Mouse (Mus musculus): ENCODE results near the gene A430078G23Rik. TPM values are rescaled to one million over a fixed set of nuclear protein-coding genes. Genes with fewer than 3 reads are reported as not detected.

A430078G23Rik gene
- polyA plus RNA-seq, 1 experiment from 2014 or later, result 0.16 TPM

DNA sequence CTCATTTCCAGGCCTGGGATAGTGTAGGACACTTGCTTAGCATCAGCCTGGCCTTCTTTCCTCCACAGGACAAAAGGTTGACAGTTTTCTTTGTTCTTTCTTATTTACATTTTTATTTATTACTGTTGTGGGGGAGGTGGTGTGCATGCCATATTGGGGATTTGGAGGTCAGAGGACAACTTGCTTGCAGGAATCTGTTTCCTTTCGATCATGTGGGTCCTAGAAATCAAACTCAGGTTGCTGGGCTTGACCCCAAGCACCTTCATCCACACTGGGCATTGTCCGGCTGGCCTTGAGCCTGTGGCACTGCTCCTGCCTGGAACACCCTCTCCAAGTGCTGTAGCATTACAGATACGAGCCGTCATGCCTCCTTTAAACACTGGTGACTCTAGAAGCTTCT is 63.6 kb downstream of the A430078G23Rik start:
- Histone ChIP-seq H3K36me3 (ENCODE audit: insufficient read depth, low read length) (no peaks in the 10 kb centered on the region), H3K27ac (ENCODE audit: low read length) (peak overlapping the region; percentile 74), H3K4me3 (ENCODE audit: low read length) (no peak overlapping the region), H3K9ac (replicated peaks; ENCODE audit: low read length) (no peak overlapping the region), H3K4me2 (replicated peaks; ENCODE audit: low read depth, low read length) (no peak overlapping the region), H3K27me3 (ENCODE audit: insufficient read depth, low read length) (no peaks in the 10 kb centered on the region), H3K9me3 (ENCODE audit: low read length) (no peaks in the 10 kb centered on the region), H3K4me1 (ENCODE audit: insufficient read depth, low read length) (peaks cover 51% of the 10 kb centered on the region)
- 24% methylated on average over 4 of the region's 4 CpGs for WGBS
- 0 out of 2 replicates have a peak, but pooled peaks have one; percentile 10 for ATAC-seq (ENCODE audit: low FRiP score, low TSS enrichment)

GRCm38 (mm10) chr8:3417455-3417854 is 64.2 kb downstream of the A430078G23Rik start:
- peak; percentile 24; the same call in 1 of the 2 replicates for ATAC-seq (ENCODE audit: low FRiP score, low TSS enrichment)
- Histone ChIP-seq H3K4me2 (replicated peaks; ENCODE audit: low read depth, low read length) (no peak overlapping the region), H3K4me3 (ENCODE audit: low read length) (no peak overlapping the region), H3K4me1 (ENCODE audit: insufficient read depth, low read length) (peaks cover 51% of the 10 kb centered on the region), H3K27me3 (ENCODE audit: insufficient read depth, low read length) (no peaks in the 10 kb centered on the region), H3K27ac (ENCODE audit: low read length) (peak overlapping the region; percentile 76), H3K36me3 (ENCODE audit: insufficient read depth, low read length) (no peaks in the 10 kb centered on the region), H3K9me3 (ENCODE audit: low read length) (no peaks in the 10 kb centered on the region), H3K9ac (replicated peaks; ENCODE audit: low read length) (no peak overlapping the region; the same call in 1 of the 2 replicates)
- 8% methylated on average over 8 of the region's 8 CpGs for WGBS

GRCm38 (mm10) chr8:3418101-3418500 is 64.9 kb downstream of the A430078G23Rik start:
- Histone ChIP-seq H3K9ac (replicated peaks; ENCODE audit: low read length) (no peak overlapping the region; the same call in 1 of the 2 replicates), H3K36me3 (ENCODE audit: insufficient read depth, low read length) (no peaks in the 10 kb centered on the region), H3K4me1 (ENCODE audit: insufficient read depth, low read length) (peaks cover 51% of the 10 kb centered on the region), H3K9me3 (ENCODE audit: low read length) (no peaks in the 10 kb centered on the region), H3K4me2 (replicated peaks; ENCODE audit: low read depth, low read length) (no peak overlapping the region), H3K4me3 (ENCODE audit: low read length) (no peak overlapping the region), H3K27me3 (ENCODE audit: insufficient read depth, low read length) (no peaks in the 10 kb centered on the region), H3K27ac (ENCODE audit: low read length) (peak overlapping the region; percentile 76)
- ATAC-seq (ENCODE audit: low FRiP score, low TSS enrichment), result no peak
- WGBS, result 84% methylated on average over 1 of the region's 1 CpGs

DNA sequence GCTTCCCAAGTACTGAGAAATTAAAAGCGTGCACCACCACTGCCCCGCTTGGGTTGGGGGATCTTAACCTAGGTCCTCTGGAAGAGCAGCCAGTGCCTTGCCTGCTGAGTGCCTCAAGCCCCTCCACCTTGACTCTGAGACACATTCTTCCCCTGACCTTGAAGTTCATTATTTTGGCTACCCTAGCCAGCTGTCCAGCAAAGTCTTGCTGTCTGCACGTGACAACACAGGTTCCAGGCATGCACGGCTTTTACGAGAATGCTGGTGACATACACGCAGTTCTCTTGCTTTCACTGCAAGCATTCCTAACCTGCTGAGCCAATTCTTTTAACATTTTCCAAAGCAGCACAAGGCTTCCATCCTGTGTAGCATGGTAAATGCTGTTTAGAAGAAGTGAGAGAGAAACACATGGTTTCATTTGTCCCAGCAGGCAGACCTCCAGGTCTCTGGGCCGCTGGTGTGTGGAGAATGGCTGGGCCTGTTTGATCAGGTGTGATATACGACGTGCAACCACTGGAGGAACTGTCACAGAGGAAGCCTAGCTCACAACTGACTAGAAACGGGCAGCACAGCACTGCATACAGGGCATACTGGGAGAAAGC is 67.0 kb downstream of the A430078G23Rik start:
- WGBS, result 46% methylated on average over 10 of the region's 10 CpGs
- Histone ChIP-seq H3K9ac (replicated peaks; ENCODE audit: low read length) (no peak overlapping the region), H3K9me3 (ENCODE audit: low read length) (no peaks in the 10 kb centered on the region), H3K4me2 (replicated peaks; ENCODE audit: low read depth, low read length) (no peak overlapping the region), H3K36me3 (ENCODE audit: insufficient read depth, low read length) (no peaks in the 10 kb centered on the region), H3K27ac (ENCODE audit: low read length) (peak overlapping the region; percentile 7), H3K4me3 (ENCODE audit: low read length) (no peak overlapping the region), H3K27me3 (ENCODE audit: insufficient read depth, low read length) (no peaks in the 10 kb centered on the region), H3K4me1 (ENCODE audit: insufficient read depth, low read length) (peaks cover 48% of the 10 kb centered on the region)
- ATAC-seq (ENCODE audit: low FRiP score, low TSS enrichment), result no peak

GRCm38 (mm10) chr8:3421507-3421906 is 68.3 kb downstream of the A430078G23Rik start:
- Histone ChIP-seq H3K4me3 (ENCODE audit: low read length) (no peak overlapping the region), H3K9ac (replicated peaks; ENCODE audit: low read length) (no peak overlapping the region), H3K27me3 (ENCODE audit: insufficient read depth, low read length) (no peaks in the 10 kb centered on the region), H3K4me1 (ENCODE audit: insufficient read depth, low read length) (peaks cover 45% of the 10 kb centered on the region), H3K4me2 (replicated peaks; ENCODE audit: low read depth, low read length) (no peak overlapping the region), H3K27ac (ENCODE audit: low read length) (no peak overlapping the region), H3K36me3 (ENCODE audit: insufficient read depth, low read length) (no peaks in the 10 kb centered on the region), H3K9me3 (ENCODE audit: low read length) (no peaks in the 10 kb centered on the region)
- no peak for ATAC-seq (ENCODE audit: low FRiP score, low TSS enrichment)
- WGBS, result 74% methylated on average over 5 of the region's 5 CpGs

DNA sequence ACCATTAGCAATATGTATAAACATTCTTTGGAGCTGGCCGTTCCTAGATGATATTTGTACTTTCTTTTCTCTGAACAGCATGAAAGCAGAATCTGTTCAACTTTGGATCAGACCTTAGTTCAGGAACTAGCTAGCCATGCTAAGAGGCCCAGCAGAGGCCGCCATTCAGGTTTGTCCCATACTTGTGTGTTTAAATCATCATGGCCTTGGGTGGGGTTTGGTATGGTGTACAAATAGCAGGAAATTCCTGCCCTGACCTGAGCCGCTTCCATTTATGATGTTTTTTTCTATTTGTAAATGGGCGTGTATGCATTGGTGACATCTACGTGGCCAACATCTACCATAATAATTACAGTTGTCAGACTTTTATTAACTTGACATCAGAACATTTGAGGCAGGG is 72.0 kb downstream of the A430078G23Rik start:
- Histone ChIP-seq H3K9me3 (ENCODE audit: low read length) (no peaks in the 10 kb centered on the region), H3K36me3 (ENCODE audit: insufficient read depth, low read length) (peaks cover 12% of the 10 kb centered on the region), H3K27me3 (ENCODE audit: insufficient read depth, low read length) (no peaks in the 10 kb centered on the region), H3K27ac (ENCODE audit: low read length) (no peak overlapping the region), H3K4me2 (replicated peaks; ENCODE audit: low read depth, low read length) (no peak overlapping the region), H3K9ac (replicated peaks; ENCODE audit: low read length) (no peak overlapping the region), H3K4me1 (ENCODE audit: insufficient read depth, low read length) (peaks cover 12% of the 10 kb centered on the region), H3K4me3 (ENCODE audit: low read length) (no peak overlapping the region)
- no peak for ATAC-seq (ENCODE audit: low FRiP score, low TSS enrichment)
- 86% methylated on average over 5 of the region's 5 CpGs for WGBS

DNA sequence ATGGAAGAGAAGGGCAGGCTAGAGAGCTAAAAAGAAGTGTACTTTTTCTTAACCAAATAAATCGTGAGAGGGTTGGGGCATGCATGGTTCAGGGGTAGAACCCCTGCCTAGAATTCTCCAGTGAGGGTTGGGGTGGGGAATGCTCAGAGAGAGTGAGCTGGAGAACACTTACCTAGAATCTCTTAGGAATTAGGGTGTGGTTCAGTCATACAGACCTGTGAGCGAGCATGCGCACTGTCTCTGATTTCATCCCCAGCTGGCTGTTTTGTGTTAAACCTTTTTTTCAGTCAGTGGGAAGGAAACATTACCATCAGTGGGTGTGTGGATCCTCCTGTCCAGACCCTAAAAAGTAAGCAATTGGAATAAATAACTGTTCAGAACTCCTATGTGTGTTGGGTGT is 73.0 kb downstream of the A430078G23Rik start:
- WGBS, result 90% methylated on average over 3 of the region's 3 CpGs
- Histone ChIP-seq H3K4me1 (ENCODE audit: insufficient read depth, low read length) (peaks cover 5% of the 10 kb centered on the region), H3K4me3 (ENCODE audit: low read length) (no peak overlapping the region), H3K9ac (replicated peaks; ENCODE audit: low read length) (no peak overlapping the region), H3K4me2 (replicated peaks; ENCODE audit: low read depth, low read length) (no peak overlapping the region), H3K27ac (ENCODE audit: low read length) (no peak overlapping the region), H3K36me3 (ENCODE audit: insufficient read depth, low read length) (peaks cover 18% of the 10 kb centered on the region), H3K9me3 (ENCODE audit: low read length) (no peaks in the 10 kb centered on the region), H3K27me3 (ENCODE audit: insufficient read depth, low read length) (no peaks in the 10 kb centered on the region)
- ATAC-seq (ENCODE audit: low FRiP score, low TSS enrichment), result no peak

GRCm38 (mm10) chr8:3428426-3428825 is 75.2 kb downstream of the A430078G23Rik start:
- no peaks in the 10 kb centered on the region for H3K27me3 ChIP-seq (ENCODE audit: insufficient read depth, low read length)
- no peaks in the 10 kb centered on the region; the same call in 1 of the 2 replicates for H3K4me1 ChIP-seq (ENCODE audit: insufficient read depth, low read length)
- H3K4me2 ChIP-seq (replicated peaks; ENCODE audit: low read depth, low read length), result no peak overlapping the region

DNA sequence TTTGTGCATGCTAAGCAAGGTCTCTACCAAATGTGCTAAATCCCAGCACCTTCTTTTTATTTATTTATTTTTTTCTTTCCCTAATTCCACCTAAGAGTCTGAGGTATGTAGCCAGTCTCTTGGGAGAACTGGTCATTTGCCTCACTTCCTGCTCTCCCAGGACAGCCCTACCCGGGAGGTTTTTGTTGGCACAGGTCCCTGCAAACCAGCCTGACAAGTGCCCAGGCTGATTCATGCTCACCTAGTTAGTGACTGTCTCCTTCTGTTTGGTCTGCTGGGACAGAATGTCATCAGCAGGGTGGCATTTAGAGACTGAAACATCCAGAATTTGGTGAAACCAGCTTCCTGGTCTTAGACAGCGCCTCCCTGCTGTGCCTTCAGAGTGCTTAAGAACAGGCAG is 76.8 kb downstream of the A430078G23Rik start:
- no peak overlapping the region for H3K9ac ChIP-seq (replicated peaks; ENCODE audit: low read length)
- no peak for ATAC-seq (ENCODE audit: low FRiP score, low TSS enrichment)
- H3K9me3 ChIP-seq (ENCODE audit: low read length), result no peaks in the 10 kb centered on the region
- no peak overlapping the region for H3K4me3 ChIP-seq (ENCODE audit: low read length)
- H3K4me2 ChIP-seq (replicated peaks; ENCODE audit: low read depth, low read length), result no peak overlapping the region
- H3K27ac ChIP-seq (ENCODE audit: low read length), result no peak overlapping the region; the same call in 1 of the 2 replicates
- peaks cover 52% of the 10 kb centered on the region for H3K36me3 ChIP-seq (ENCODE audit: insufficient read depth, low read length)
- no peaks in the 10 kb centered on the region for H3K27me3 ChIP-seq (ENCODE audit: insufficient read depth, low read length)
- 70% methylated on average over 2 of the region's 2 CpGs for WGBS
- no peaks in the 10 kb centered on the region; the same call in 1 of the 2 replicates for H3K4me1 ChIP-seq (ENCODE audit: insufficient read depth, low read length)

More at GRCm38 (mm10) chr8:3428426-3428825, 75.2 kb downstream of the A430078G23Rik start:
- Histone ChIP-seq H3K36me3 (ENCODE audit: insufficient read depth, low read length) (peaks cover 38% of the 10 kb centered on the region), H3K4me3 (ENCODE audit: low read length) (no peak overlapping the region), H3K27ac (ENCODE audit: low read length) (no peak overlapping the region), H3K9me3 (ENCODE audit: low read length) (no peaks in the 10 kb centered on the region), H3K9ac (replicated peaks; ENCODE audit: low read length) (no peak overlapping the region)
- WGBS, result 87% methylated on average over 2 of the region's 2 CpGs
- ATAC-seq (ENCODE audit: low FRiP score, low TSS enrichment), result no peak

DNA sequence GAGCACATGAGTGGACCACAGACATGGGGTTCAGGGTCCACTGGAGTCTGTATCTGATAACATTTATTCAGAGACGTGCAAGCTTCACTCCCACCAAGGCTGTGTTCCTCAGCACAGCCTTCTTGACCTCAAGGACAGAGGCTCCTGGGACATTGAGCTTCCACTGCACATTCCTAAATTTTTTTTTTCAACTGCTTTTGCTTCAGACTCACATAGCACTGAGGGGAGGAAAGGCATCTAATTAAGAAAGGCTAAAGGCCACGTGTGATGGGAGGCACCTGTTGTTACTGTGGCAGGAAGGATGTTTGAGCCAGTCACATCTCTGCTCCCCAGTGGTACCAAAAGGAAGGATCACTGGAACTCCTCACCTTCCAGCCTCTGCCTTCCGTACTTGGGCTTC is 77.9 kb downstream of the A430078G23Rik start:
- ATAC-seq (ENCODE audit: low FRiP score, low TSS enrichment), result peak; percentile 53
- H3K4me1 ChIP-seq (ENCODE audit: insufficient read depth, low read length), result no peaks in the 10 kb centered on the region; the same call in 1 of the 2 replicates
- H3K27ac ChIP-seq (ENCODE audit: low read length), result no peak overlapping the region
- peaks cover 62% of the 10 kb centered on the region for H3K36me3 ChIP-seq (ENCODE audit: insufficient read depth, low read length)
- H3K9me3 ChIP-seq (ENCODE audit: low read length), result no peaks in the 10 kb centered on the region
- H3K4me3 ChIP-seq (ENCODE audit: low read length), result no peak overlapping the region
- 52% methylated on average over 3 of the region's 3 CpGs for WGBS
- no peak overlapping the region for H3K4me2 ChIP-seq (replicated peaks; ENCODE audit: low read depth, low read length)
- no peaks in the 10 kb centered on the region for H3K27me3 ChIP-seq (ENCODE audit: insufficient read depth, low read length)
- H3K9ac ChIP-seq (replicated peaks; ENCODE audit: low read length), result no peak overlapping the region
